Mouse (Mus musculus): ENCODE results near the gene Kmt2b.
A peak's percentile ranks its signal among the peaks of the same experiment; 100 is the strongest.

Gene Kmt2b

GRCm38 (mm10) chr7:30588676-30589434 lies at the start of gene Kmt2b:
Gene Kmt2b, minus strand, starts transcription at chr7:30588726.
- DNase-seq, result peak; percentile 97 to 99

- DNase-seq, result no peak
Measured at GRCm38 (mm10) chr7:30636395-30636794, 47.9 kb upstream of the Kmt2b start.

GRCm38 (mm10) chr7:30635752-30636151 lies 47.2 kb upstream of the Kmt2b start, which contains the start of gene Etv2:
Gene Etv2, minus strand, starts transcription at chr7:30635852.
- DNase-seq, result no peak

- DNase-seq, result peak; percentile 65 to 69
Measured at GRCm38 (mm10) chr7:30634621-30635020, 46.1 kb upstream of the Kmt2b start.

GRCm38 (mm10) chr7:30633762-30634412 lies 45.4 kb upstream of the Kmt2b start:
- no peak for DNase-seq

GRCm38 (mm10) chr7:30629013-30629412 lies 40.5 kb upstream of the Kmt2b start:
- no peak for DNase-seq

- DNase-seq, result no peak
Measured at GRCm38 (mm10) chr7:30626647-30627046, 38.1 kb upstream of the Kmt2b start.

- peak; percentile 90 to 92 for DNase-seq
Measured at GRCm38 (mm10) chr7:30625530-30626384, 37.2 kb upstream of the Kmt2b start, which contains the start of gene Cox6b1. Gene Cox6b1, minus strand, starts transcription at chr7:30626151.

GRCm38 (mm10) chr7:30619202-30619601 lies 30.7 kb upstream of the Kmt2b start:
- peak in 1 of 2 experiments; percentile 29 for DNase-seq

GRCm38 (mm10) chr7:30618658-30619057 lies 30.1 kb upstream of the Kmt2b start:
- no peak for DNase-seq

- DNase-seq, result no peak
Measured at GRCm38 (mm10) chr7:30615049-30615760, 26.7 kb upstream of the Kmt2b start.

- DNase-seq, result no peak
Measured at GRCm38 (mm10) chr7:30614454-30614853, 25.9 kb upstream of the Kmt2b start.

- peak; percentile 67 to 77 for DNase-seq
Measured at GRCm38 (mm10) chr7:30613529-30614112, 25.1 kb upstream of the Kmt2b start.

GRCm38 (mm10) chr7:30612654-30613402 lies 24.3 kb upstream of the Kmt2b start, which contains the start of gene Upk1a:
Gene Upk1a, minus strand, starts transcription at chr7:30612847.
- no peak for DNase-seq

- DNase-seq, result no peak
Measured at GRCm38 (mm10) chr7:30610043-30610442, 21.5 kb upstream of the Kmt2b start.

GRCm38 (mm10) chr7:30608476-30608875 lies 19.9 kb upstream of the Kmt2b start:
- DNase-seq, result no peak

- DNase-seq, result peak; percentile 77 to 79
Measured at GRCm38 (mm10) chr7:30607706-30608309, 19.3 kb upstream of the Kmt2b start.

GRCm38 (mm10) chr7:30604944-30605343 lies 16.4 kb upstream of the Kmt2b start:
- no peak for DNase-seq

GRCm38 (mm10) chr7:30604424-30604823 lies 15.9 kb upstream of the Kmt2b start:
- DNase-seq, result no peak

- DNase-seq, result peak; percentile 75 to 90
Measured at GRCm38 (mm10) chr7:30602583-30602982, 14.1 kb upstream of the Kmt2b start.

GRCm38 (mm10) chr7:30600651-30601050 lies 12.1 kb upstream of the Kmt2b start:
- DNase-seq, result peak; percentile 76 to 88
